Mouse (Mus musculus) central nervous system, embryonic 18 days (tissue): ENCODE data around the gene Zfp933. TPM values are rescaled to one million over a fixed set of nuclear protein-coding genes. Genes with fewer than 3 reads are reported as not detected.

Experiments
- polyA plus RNA-seq: library from polyadenylated mRNA; depleted of rRNA; stranded (reverse); fragments of >200 nt; gene quantifications from 2 replicates; pipeline ENCODE4 v1.2.3, GENCODE M21; 2012; rRNA removed

The Zfp933 gene
- 8.0 and 8.9 TPM in 2 replicates for polyA plus RNA-seq

GRCm38 (mm10) chr4:147847614-147848583, at the start of gene Zfp933:
Gene Zfp933 (minus strand): TSS chr4:147848366.

DNA sequence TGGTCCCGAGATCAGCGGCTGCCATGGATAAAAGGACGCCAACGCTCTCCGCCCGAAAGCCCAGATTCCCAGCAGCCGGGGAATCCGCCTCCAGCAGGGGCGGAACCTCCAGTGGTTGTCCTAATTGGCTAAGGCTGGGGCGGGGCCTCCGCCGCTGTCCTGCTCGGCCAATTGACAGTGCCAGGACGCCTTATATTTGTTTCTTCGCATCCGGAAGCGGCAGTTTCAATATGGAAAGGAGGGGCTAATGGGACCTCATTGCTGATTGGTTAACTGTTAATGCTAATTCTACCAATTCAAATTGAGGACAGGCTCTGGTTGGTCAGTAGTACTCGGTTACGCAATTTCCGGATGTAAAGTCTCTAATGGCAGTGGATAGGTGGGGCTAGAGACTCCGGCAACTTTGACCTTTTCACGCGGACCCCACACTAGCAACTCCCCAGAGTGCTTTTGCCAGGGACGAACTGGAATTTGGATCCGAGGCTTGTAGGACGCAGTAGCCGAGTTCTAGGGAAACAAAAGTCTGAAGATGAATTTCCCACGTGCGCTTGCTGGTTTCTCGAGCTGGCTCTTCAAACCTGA, 20.4 kb upstream of the Zfp933 start, which contains the start of the genes Miip and Fv1:
Gene Miip (minus strand): TSS at position 367 of the 582 bp plus-strand sequence.
Gene Fv1 (plus strand): TSS at position 530 of the 582 bp plus-strand sequence.

DNA sequence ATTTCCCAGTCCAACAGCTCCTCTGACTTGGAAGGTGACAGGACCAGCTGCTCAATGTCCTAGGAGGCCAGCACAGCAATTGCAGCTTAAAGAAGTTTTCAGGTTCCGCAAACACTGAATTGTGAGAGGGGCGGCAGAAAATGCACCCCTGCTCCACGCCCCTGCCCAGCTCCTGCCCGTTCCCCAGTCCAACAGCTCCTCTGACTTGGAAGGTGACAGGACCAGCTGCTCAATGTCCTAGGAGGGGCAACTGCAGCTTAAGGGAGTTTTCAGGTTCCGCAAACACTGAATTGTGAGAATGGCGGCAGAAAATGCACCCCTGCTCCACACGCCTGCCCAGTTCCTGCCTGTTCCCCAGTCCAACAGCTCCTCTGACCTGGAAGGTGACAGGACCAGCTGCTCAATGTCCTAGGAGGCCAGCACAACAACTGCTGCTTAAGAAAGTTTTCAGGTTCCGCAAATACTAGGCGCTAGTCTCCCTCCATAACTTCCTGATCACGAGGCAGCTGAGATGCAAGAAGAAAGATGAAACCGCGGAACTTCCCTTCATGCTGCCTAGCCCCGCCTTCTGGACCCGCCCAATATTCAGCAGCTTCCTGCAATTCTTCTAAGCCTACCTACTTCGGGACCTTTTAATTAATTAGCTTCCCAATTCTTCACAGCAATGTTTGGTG, 38.7 kb downstream of the Zfp933 start, which contains the start of gene Zfp984:
Gene Zfp984 (minus strand): TSS at position 497 of the 674 bp plus-strand sequence.

Other genes starting within 250 kb of the Zfp933 start
- 1.1 and 1.3 TPM in 2 replicates for gene Zfp979, start 205.9 kb downstream of the Zfp933 start, polyA plus RNA-seq
- not detected in 2 replicates for gene Zfp534, start 145.8 kb downstream of the Zfp933 start, polyA plus RNA-seq
- 4.3 and 4.5 TPM in 2 replicates for gene Zfp984, start 38.6 kb downstream of the Zfp933 start, polyA plus RNA-seq
- gene Miip, start 20.4 kb upstream of the Zfp933 start, polyA plus RNA-seq = 79.9 and 80.4 TPM in 2 replicates
- 7.8 and 8.5 TPM in 2 replicates for gene Fv1, start 20.6 kb upstream of the Zfp933 start, polyA plus RNA-seq
- gene Mfn2, start 56.3 kb upstream of the Zfp933 start, polyA plus RNA-seq = 73.6 and 75.9 TPM in 2 replicates
- gene Plod1, start 88.4 kb upstream of the Zfp933 start, polyA plus RNA-seq = 13.5 and 15.5 TPM in 2 replicates
- gene 2510039O18Rik, start 92.5 kb upstream of the Zfp933 start, polyA plus RNA-seq = 42.5 and 42.9 TPM in 2 replicates
- 0.12 and 0.25 TPM in 2 replicates for gene Nppb, start 137.4 kb upstream of the Zfp933 start, polyA plus RNA-seq
- 0.82 and 1.1 TPM in 2 replicates for gene Nppa, start 152.4 kb upstream of the Zfp933 start, polyA plus RNA-seq
- 51.4 and 54.8 TPM in 2 replicates for gene Clcn6, start 190.5 kb upstream of the Zfp933 start, polyA plus RNA-seq
- gene Mthfr, start 190.7 kb upstream of the Zfp933 start, polyA plus RNA-seq = 26.1 and 28.2 TPM in 2 replicates
- gene Agtrap, start 239.7 kb upstream of the Zfp933 start, polyA plus RNA-seq = 4.0 and 4.1 TPM in 2 replicates